Mouse (Mus musculus) kidney, embryonic 14.5 days (tissue): Measurements from ENCODE around the gene Eya4. TPM values are rescaled to one million over a fixed set of nuclear protein-coding genes. Genes with fewer than 3 reads are reported as not detected.
A peak's percentile ranks its signal among the peaks of the same experiment; 100 is the strongest.

ENCODE experiments used
- ATAC-seq: fragments of 200-750 bp; cut with Nextera tagmentation; 2 replicates; pipeline ENCODE4 v1.8.0; 2017; ENCODE audit warnings: moderate number of reproducible peaks, mild to moderate bottlenecking, moderate TSS enrichment, moderate library complexity; ENCODE audit not compliant: low FRiP score, low TSS enrichment
- H3K27ac ChIP-seq: fragments of 300-500 bp; sonication (generic); 2 replicates; pipeline ENCODE4 v1.5.1; 2014; ENCODE audit warnings: low read depth, mild to moderate bottlenecking, low read length, moderate library complexity, mixed read lengths
- H3K27me3 ChIP-seq: fragments of 300-500 bp; sonication (generic); 2 replicates; pipeline ENCODE4 v1.6.1; 2014; ENCODE audit warnings: mild to moderate bottlenecking, low read length; ENCODE audit not compliant: control insufficient read depth, insufficient read depth
- H3K36me3 ChIP-seq: fragments of 300-500 bp; sonication (generic); 2 replicates; pipeline ENCODE4 v1.6.1; 2014; ENCODE audit warnings: low read length, mixed read lengths; ENCODE audit not compliant: control insufficient read depth, insufficient read depth
- H3K4me1 ChIP-seq: fragments of 300-500 bp; sonication (generic); 2 replicates; pipeline ENCODE4 v1.6.1; 2014; ENCODE audit warnings: low read length, mixed read lengths; ENCODE audit not compliant: control insufficient read depth, insufficient read depth
- H3K4me2 ChIP-seq: fragments of 300-500 bp; sonication (generic); replicated peaks from 2 replicates; pipeline ENCODE4 v1.6.1; 2014; ENCODE audit warnings: low read depth, mild to moderate bottlenecking, low read length
- H3K4me3 ChIP-seq: fragments of 300-500 bp; sonication (generic); 2 replicates; pipeline ENCODE4 v1.5.1; 2014; ENCODE audit warnings: mild to moderate bottlenecking, low read length
- H3K9ac ChIP-seq: fragments of 300-500 bp; sonication (generic); 2 replicates; pipeline ENCODE4 v1.6.1; 2014; ENCODE audit warnings: low read depth, mild to moderate bottlenecking, low read length, moderate library complexity
- H3K9me3 ChIP-seq: fragments of 300-500 bp; sonication (generic); 2 replicates; pipeline ENCODE4 v1.6.1; 2016; ENCODE audit warnings: low read length; ENCODE audit not compliant: control insufficient read depth
- WGBS: fragments of 180-500 bp; shearing (Covaris S2); extraction: QIAGEN DNeasy Blood & Tissue Kit; methylation state at CpG from one replicate; pipeline ENCODE4 v1.1.7; 2014; 5-methylcytosine and 5-hydroxymethylcytosine counted together
- polyA plus RNA-seq: library from polyadenylated mRNA; unstranded; fragments of >200 nt; fragmentation: Nextera tagmentation; extraction: Ambion mirVana; gene quantifications from 2 replicates; pipeline ENCODE4 v1.2.1, GENCODE M21; 2014

The Eya4 gene
- polyA plus RNA-seq, 1 experiment from 2014 or later: 14.1 TPM

- H3K9me3 ChIP-seq: no peaks in the 10 kb centered on the region
Measured at GRCm38 (mm10) chr10:23252180-23252579, 98.4 kb downstream of the Eya4 start.

GRCm38 (mm10) chr10:23246485-23246884, 104.1 kb downstream of the Eya4 start:
- H3K27me3 ChIP-seq: no peaks in the 10 kb centered on the region
- 87% methylated on average over 3 of the region's 3 CpGs for WGBS
- no peaks in the 10 kb centered on the region for H3K36me3 ChIP-seq
- no peak overlapping the region for H3K4me3 ChIP-seq
- no peaks in the 10 kb centered on the region for H3K9me3 ChIP-seq
- H3K4me1 ChIP-seq: no peaks in the 10 kb centered on the region
- H3K9ac ChIP-seq: no peak overlapping the region
- ATAC-seq: no peak
- no peak overlapping the region for H3K4me2 ChIP-seq
- no peak overlapping the region for H3K27ac ChIP-seq

More at GRCm38 (mm10) chr10:23252180-23252579, 98.4 kb downstream of the Eya4 start:
- 12% methylated on average over 4 of the region's 4 CpGs for WGBS
- Histone ChIP-seq H3K9ac (no peak overlapping the region), H3K4me2 (no peak overlapping the region), H3K4me3 (no peak overlapping the region), H3K4me1 (no peaks in the 10 kb centered on the region), H3K36me3 (no peaks in the 10 kb centered on the region), H3K27me3 (no peaks in the 10 kb centered on the region), H3K27ac (0 out of 2 replicates have a peak overlapping the region, but pooled peaks have one; percentile 17)
- peak; percentile 90 for ATAC-seq

- Histone ChIP-seq H3K4me1 (peaks cover 10% of the 10 kb centered on the region; the same call in 1 of the 2 replicates), H3K36me3 (no peaks in the 10 kb centered on the region), H3K27me3 (no peaks in the 10 kb centered on the region), H3K9ac (no peak overlapping the region), H3K27ac (no peak overlapping the region), H3K4me2 (no peak overlapping the region), H3K9me3 (no peaks in the 10 kb centered on the region), H3K4me3 (no peak overlapping the region)
- 61% methylated on average over 11 of the region's 11 CpGs for WGBS
- ATAC-seq: no peak
Measured at GRCm38 (mm10) chr10:23236918-23237317, 113.7 kb downstream of the Eya4 start.

GRCm38 (mm10) chr10:23235405-23235804, 115.2 kb downstream of the Eya4 start:
- Histone ChIP-seq H3K4me3 (no peak overlapping the region), H3K27me3 (no peaks in the 10 kb centered on the region), H3K36me3 (no peaks in the 10 kb centered on the region), H3K27ac (no peak overlapping the region), H3K9ac (no peak overlapping the region), H3K9me3 (no peaks in the 10 kb centered on the region), H3K4me1 (peaks cover 10% of the 10 kb centered on the region; the same call in 1 of the 2 replicates), H3K4me2 (no peak overlapping the region)
- ATAC-seq: 0 out of 2 replicates have a peak, but pooled peaks have one; percentile 24
- 54% methylated on average over 4 of the region's 4 CpGs for WGBS

GRCm38 (mm10) chr10:23233425-23233824, 117.2 kb downstream of the Eya4 start:
- ATAC-seq: no peak
- no peaks in the 10 kb centered on the region for H3K36me3 ChIP-seq
- no peak overlapping the region for H3K9ac ChIP-seq
- 48% methylated on average over 6 of the region's 6 CpGs for WGBS
- H3K4me3 ChIP-seq: no peak overlapping the region
- no peaks in the 10 kb centered on the region for H3K9me3 ChIP-seq
- no peak overlapping the region for H3K27ac ChIP-seq
- no peak overlapping the region for H3K4me2 ChIP-seq
- H3K27me3 ChIP-seq: no peaks in the 10 kb centered on the region
- peaks cover 10% of the 10 kb centered on the region; the same call in 1 of the 2 replicates for H3K4me1 ChIP-seq

- Histone ChIP-seq H3K27ac (no peak overlapping the region), H3K27me3 (no peaks in the 10 kb centered on the region), H3K9ac (no peak overlapping the region), H3K4me1 (0 out of 2 replicates have a peak, but pooled peaks cover 5% of the 10 kb centered on the region), H3K4me2 (no peak overlapping the region), H3K4me3 (no peak overlapping the region), H3K9me3 (no peaks in the 10 kb centered on the region), H3K36me3 (no peaks in the 10 kb centered on the region)
- WGBS: 63% methylated on average over 5 of the region's 5 CpGs
- no peak for ATAC-seq
Measured at GRCm38 (mm10) chr10:23230863-23231262, 119.7 kb downstream of the Eya4 start.

GRCm38 (mm10) chr10:23223336-23223735, 127.2 kb downstream of the Eya4 start:
- Histone ChIP-seq H3K4me1 (no peaks in the 10 kb centered on the region), H3K27me3 (no peaks in the 10 kb centered on the region), H3K9ac (no peak overlapping the region), H3K27ac (no peak overlapping the region), H3K9me3 (no peaks in the 10 kb centered on the region), H3K4me3 (no peak overlapping the region), H3K36me3 (no peaks in the 10 kb centered on the region), H3K4me2 (no peak overlapping the region)
- 65% methylated on average over 5 of the region's 5 CpGs for WGBS
- no peak for ATAC-seq

GRCm38 (mm10) chr10:23220432-23220831, 130.2 kb downstream of the Eya4 start:
- Histone ChIP-seq H3K4me2 (no peak overlapping the region), H3K36me3 (no peaks in the 10 kb centered on the region), H3K4me3 (no peak overlapping the region), H3K4me1 (no peaks in the 10 kb centered on the region), H3K27me3 (no peaks in the 10 kb centered on the region), H3K27ac (no peak overlapping the region), H3K9ac (no peak overlapping the region), H3K9me3 (no peaks in the 10 kb centered on the region)
- no peak for ATAC-seq
- whole genome bisulfite sequencing: 70% methylated on average over 3 of the region's 3 CpGs

- Histone ChIP-seq H3K27ac (no peak overlapping the region), H3K27me3 (no peaks in the 10 kb centered on the region), H3K4me3 (no peak overlapping the region), H3K4me2 (no peak overlapping the region), H3K9ac (no peak overlapping the region), H3K4me1 (no peaks in the 10 kb centered on the region), H3K9me3 (no peaks in the 10 kb centered on the region), H3K36me3 (no peaks in the 10 kb centered on the region)
- WGBS: 58% methylated on average over 4 of the region's 4 CpGs
- no peak for ATAC-seq
Measured at GRCm38 (mm10) chr10:23216815-23217214, 133.8 kb downstream of the Eya4 start.
